ENCODE assay signal across 10 mouse cellular contexts in genomic region chr6:94685611-94686010, GRCm38 (mm10). TPM values are rescaled to one million over a fixed set of nuclear protein-coding genes. Genes with fewer than 3 reads are reported as not detected.
DNase-seq lines count a peak whose midpoint lies in the region; ATAC-seq and TF ChIP-seq lines count a peak whose summit lies in the region.
"Had no signal": no experiment of that assay in that cellular context is flagged by ENCODE, and none has a peak within 500 bp of the region (broad histone marks: within the 10 kb centered on the region; RNA-seq: fewer than 3 reads in every experiment).

No protein-coding gene starts in this region.

- DNase-seq in forebrain, embryonic 14.5 days (ENCODE audit: low spot score) = peak; percentile 65
- no peak for DNase-seq in forebrain, postnatal 0 days
- DNase-seq in limb, embryonic 10.5 days (ENCODE audit: low spot score) = no peak
- DNase-seq in cerebellum, postnatal 10 days = peak; percentile 40 to 48
- no peak for DNase-seq in lung, postnatal 10 days
- no peak for DNase-seq in retina, postnatal 1 day
- DNase-seq: gastrocnemius, postnatal 10 days had no signal

- H3K4me1 ChIP-seq in forebrain, embryonic 14.5 days (ENCODE audit: control insufficient read depth, insufficient read depth, low read length) = peaks cover 29% of the 10 kb centered on the region
- peaks cover 4% of the 10 kb centered on the region for H3K4me1 ChIP-seq in forebrain, postnatal 0 days (ENCODE audit: insufficient read depth)
- H3K4me1 ChIP-seq in limb, embryonic 13.5 days = peaks cover 91% of the 10 kb centered on the region
- H3K4me1 ChIP-seq in limb, embryonic 10.5 days = peaks cover 79% of the 10 kb centered on the region

- H3K9ac ChIP-seq in forebrain, embryonic 14.5 days (ENCODE audit: low read length) = no peak overlapping the region
- H3K9ac ChIP-seq in forebrain, postnatal 0 days = no peak overlapping the region
- H3K9ac ChIP-seq in limb, embryonic 13.5 days = no peak overlapping the region
- H3K9ac ChIP-seq: kidney, embryonic 15.5 days had no signal

- no peaks in the 10 kb centered on the region for H3K36me3 ChIP-seq in forebrain, embryonic 14.5 days (ENCODE audit: control insufficient read depth, insufficient read depth, low read length)
- H3K36me3 ChIP-seq in forebrain, postnatal 0 days (ENCODE audit: insufficient read depth) = no peaks in the 10 kb centered on the region
- H3K36me3 ChIP-seq in limb, embryonic 13.5 days = no peaks in the 10 kb centered on the region
- H3K36me3 ChIP-seq in limb, embryonic 10.5 days = no peaks in the 10 kb centered on the region
- H3K36me3 ChIP-seq: kidney, embryonic 15.5 days had no signal

- peak; percentile 66 for ATAC-seq in forebrain, embryonic 14.5 days
- ATAC-seq in forebrain, postnatal 0 days = no peak
- ATAC-seq in limb, embryonic 13.5 days (ENCODE audit: low FRiP score, low read depth) = no peak
- 0 out of 2 replicates have a peak, but pooled peaks have one; percentile 0 for ATAC-seq in megakaryocyte-erythroid progenitor cell, adult 5-6 weeks (replicated peaks; ENCODE audit: low FRiP score, low TSS enrichment, poor library complexity, severe bottlenecking)

- H3K27me3 ChIP-seq in forebrain, embryonic 14.5 days (replicated peaks; ENCODE audit: control insufficient read depth, insufficient read depth, low read length) = no peaks in the 10 kb centered on the region
- no peaks in the 10 kb centered on the region for H3K27me3 ChIP-seq in forebrain, postnatal 0 days (ENCODE audit: insufficient read depth, low read length)
- H3K27me3 ChIP-seq in limb, embryonic 13.5 days = no peaks in the 10 kb centered on the region
- H3K27me3 ChIP-seq in limb, embryonic 10.5 days (ENCODE audit: low read depth, poor library complexity, severe bottlenecking) = peaks cover 20% of the 10 kb centered on the region
- H3K27me3 ChIP-seq: kidney, embryonic 15.5 days had no signal

- H3K9me3 ChIP-seq in forebrain, embryonic 14.5 days (replicated peaks; ENCODE audit: control insufficient read depth, low read length) = no peaks in the 10 kb centered on the region
- H3K9me3 ChIP-seq in forebrain, postnatal 0 days (ENCODE audit: low read length) = no peaks in the 10 kb centered on the region
- no peaks in the 10 kb centered on the region for H3K9me3 ChIP-seq in limb, embryonic 13.5 days
- no peaks in the 10 kb centered on the region for H3K9me3 ChIP-seq in limb, embryonic 10.5 days (replicated peaks)
- H3K9me3 ChIP-seq: kidney, embryonic 15.5 days had no signal

- WGBS in forebrain, embryonic 14.5 days = 52% methylated on average over 6 of the region's 6 CpGs
- WGBS in forebrain, postnatal 0 days = 52% methylated on average over 6 of the region's 6 CpGs
- WGBS in limb, embryonic 13.5 days = 52% methylated on average over 6 of the region's 6 CpGs
- WGBS in limb, embryonic 10.5 days = 75% methylated on average over 6 of the region's 6 CpGs

- H3K4me3 ChIP-seq in forebrain, embryonic 14.5 days (ENCODE audit: low read depth, low read length) = no peak overlapping the region
- H3K4me3 ChIP-seq in forebrain, postnatal 0 days (ENCODE audit: low read depth, low read length) = no peak overlapping the region
- no peak overlapping the region for H3K4me3 ChIP-seq in limb, embryonic 13.5 days
- H3K4me3 ChIP-seq in limb, embryonic 10.5 days = no peak overlapping the region
- H3K4me3 ChIP-seq: kidney, embryonic 15.5 days had no signal

- H3K4me2 ChIP-seq in forebrain, embryonic 14.5 days (ENCODE audit: low read length) = no peak overlapping the region
- no peak overlapping the region for H3K4me2 ChIP-seq in forebrain, postnatal 0 days (ENCODE audit: low read depth)
- 0 out of 2 replicates have a peak overlapping the region, but pooled peaks have one; percentile 9 for H3K4me2 ChIP-seq in limb, embryonic 13.5 days (replicated peaks)
- H3K4me2 ChIP-seq: kidney, embryonic 15.5 days had no signal

- TF ChIP-seq CTCF in forebrain, postnatal 0 days (IDR thresholded peaks at IDR 0.05; ENCODE audit: low read depth) = no peak

- H3K27ac ChIP-seq in forebrain, embryonic 14.5 days (ENCODE audit: low read depth, low read length) = no peak overlapping the region
- no peak overlapping the region for H3K27ac ChIP-seq in forebrain, postnatal 0 days (ENCODE audit: low read depth, low read length)
- H3K27ac ChIP-seq in limb, embryonic 13.5 days = no peak overlapping the region
- H3K27ac ChIP-seq in limb, embryonic 10.5 days = no peak overlapping the region
- H3K27ac ChIP-seq: kidney, embryonic 15.5 days had no signal

RNA-seq across cellular contexts. Expression of gene Lrig1, which starts 14.3 kb away (rescaled TPM):
- polyA plus RNA-seq in forebrain, embryonic 14.5 days (2014; fragmentation: Nextera tagmentation; extraction: Ambion mirVana) = 8.5 and 9.5 TPM in 2 replicates
- 36.9 and 53.3 TPM in 2 replicates for total RNA-seq in forebrain, postnatal 0 days (2014; rRNA removed)
- polyA plus RNA-seq in forebrain, postnatal 0 days (2015; fragmentation: Nextera tagmentation; extraction: Ambion mirVana) = 9.0 and 10.7 TPM in 2 replicates
- polyA plus RNA-seq in limb, embryonic 13.5 days (2015; fragmentation: Nextera tagmentation; extraction: Ambion mirVana) = 19.0 and 23.5 TPM in 2 replicates
- 13.7 and 15.7 TPM in 2 replicates for polyA plus RNA-seq in limb, embryonic 10.5 days (2016; fragmentation: Nextera tagmentation; extraction: Ambion mirVana)
- total RNA-seq in megakaryocyte-erythroid progenitor cell, adult 5-6 weeks (2014; fragmentation: Nextera tagmentation) = 4.1 and 29.0 TPM in 2 replicates
- 2.7 and 3.5 TPM in 2 replicates for total RNA-seq in megakaryocyte-erythroid progenitor cell, adult 5-6 weeks (2017)

Comparison
In these comparisons a context has a peak if more than half of its experiments do, and no peak if none do; other contexts are left out.
1. ATAC-seq: peak in forebrain, embryonic 14.5 days (single experiment) and megakaryocyte-erythroid progenitor cell, adult 5-6 weeks (single experiment); none in forebrain, postnatal 0 days (single experiment) and limb, embryonic 13.5 days (single experiment).
2. DNase-seq: peak in forebrain, embryonic 14.5 days (single experiment) and cerebellum, postnatal 10 days (2 of 2); none in forebrain, postnatal 0 days (single experiment), limb, embryonic 10.5 days (single experiment), lung, postnatal 10 days (single experiment) and retina, postnatal 1 day (single experiment).